Mouse (Mus musculus): ENCODE measurements around the gene 1700069L16Rik.

The 1700069L16Rik gene

GRCm38 (mm10) chr5:113687514-113687913 lies 37.1 kb downstream of the 1700069L16Rik start:
- DNase-seq (ENCODE audit: low spot score in 2 of 2): no peak

GRCm38 (mm10) chr5:113685471-113685870 lies 39.1 kb downstream of the 1700069L16Rik start:
- no peak for DNase-seq (ENCODE audit: low spot score in 2 of 2)

- DNase-seq (ENCODE audit: low spot score in 2 of 2): no peak
Measured at GRCm38 (mm10) chr5:113683246-113683645, 41.3 kb downstream of the 1700069L16Rik start.

GRCm38 (mm10) chr5:113682472-113682871 lies 42.1 kb downstream of the 1700069L16Rik start:
- DNase-seq (ENCODE audit: low spot score in 2 of 2): no peak

GRCm38 (mm10) chr5:113681219-113681618 lies 43.4 kb downstream of the 1700069L16Rik start:
- DNase-seq (ENCODE audit: low spot score in 2 of 2): no peak

- DNase-seq (ENCODE audit: low spot score in 2 of 2): no peak
Measured at GRCm38 (mm10) chr5:113679509-113679908, 45.1 kb downstream of the 1700069L16Rik start.

GRCm38 (mm10) chr5:113678743-113679452 lies 45.7 kb downstream of the 1700069L16Rik start:
- DNase-seq (ENCODE audit: low spot score in 2 of 2): no peak

- no peak for DNase-seq (ENCODE audit: low spot score in 2 of 2)
Measured at GRCm38 (mm10) chr5:113677541-113677940, 47.0 kb downstream of the 1700069L16Rik start.

GRCm38 (mm10) chr5:113674851-113675250 lies 49.7 kb downstream of the 1700069L16Rik start:
- no peak for DNase-seq (ENCODE audit: low spot score in 2 of 2)

- DNase-seq (ENCODE audit: low spot score in 2 of 2): peak; percentile 46 to 70
Measured at GRCm38 (mm10) chr5:113672456-113672855, 52.1 kb downstream of the 1700069L16Rik start.

- DNase-seq (ENCODE audit: low spot score in 2 of 2): peak; percentile 48 to 70
Measured at GRCm38 (mm10) chr5:113670597-113670996, 54.0 kb downstream of the 1700069L16Rik start.

GRCm38 (mm10) chr5:113670110-113670509 lies 54.5 kb downstream of the 1700069L16Rik start:
- DNase-seq (ENCODE audit: low spot score in 2 of 2): no peak

GRCm38 (mm10) chr5:113664629-113665195 lies 59.9 kb downstream of the 1700069L16Rik start:
- no peak for DNase-seq (ENCODE audit: low spot score in 2 of 2)

GRCm38 (mm10) chr5:113664127-113664526 lies 60.4 kb downstream of the 1700069L16Rik start:
- no peak for DNase-seq (ENCODE audit: low spot score in 2 of 2)

GRCm38 (mm10) chr5:113660872-113661271 lies 63.7 kb downstream of the 1700069L16Rik start:
- no peak for DNase-seq (ENCODE audit: low spot score in 2 of 2)

GRCm38 (mm10) chr5:113654821-113655220 lies 69.8 kb downstream of the 1700069L16Rik start:
- no peak for DNase-seq (ENCODE audit: low spot score in 2 of 2)

GRCm38 (mm10) chr5:113654206-113654605 lies 70.4 kb downstream of the 1700069L16Rik start:
- no peak for DNase-seq (ENCODE audit: low spot score in 2 of 2)

- peak; percentile 48 to 61 for DNase-seq (ENCODE audit: low spot score in 2 of 2)
Measured at GRCm38 (mm10) chr5:113652215-113652614, 72.4 kb downstream of the 1700069L16Rik start.

GRCm38 (mm10) chr5:113650035-113650865 lies 74.3 kb downstream of the 1700069L16Rik start, which contains the start of gene Cmklr1:
Gene Cmklr1 (minus strand): TSS chr5:113650426.
- DNase-seq (ENCODE audit: low spot score in 2 of 2): no peak

- DNase-seq (ENCODE audit: low spot score in 2 of 2): no peak
Measured at GRCm38 (mm10) chr5:113648647-113649211, 75.8 kb downstream of the 1700069L16Rik start.

- no peak for DNase-seq (ENCODE audit: low spot score in 2 of 2)
Measured at GRCm38 (mm10) chr5:113647141-113647540, 77.4 kb downstream of the 1700069L16Rik start.

- DNase-seq (ENCODE audit: low spot score in 2 of 2): no peak
Measured at GRCm38 (mm10) chr5:113644520-113644919, 80.1 kb downstream of the 1700069L16Rik start.
